Mouse (Mus musculus) cerebellum, adult 11-12 months (tissue): ENCODE measurements at regions not wholly inside any gene's neighbourhood (a gene's known extent, or its start where the extent isn't known, plus 50 kb on each side); places are given as distances from the start of the nearest gene placed in this dataset.

Experiments
- DNase-seq: peaks from one replicate; pipeline ENCODE4 v3.0.0; 2022

DNA sequence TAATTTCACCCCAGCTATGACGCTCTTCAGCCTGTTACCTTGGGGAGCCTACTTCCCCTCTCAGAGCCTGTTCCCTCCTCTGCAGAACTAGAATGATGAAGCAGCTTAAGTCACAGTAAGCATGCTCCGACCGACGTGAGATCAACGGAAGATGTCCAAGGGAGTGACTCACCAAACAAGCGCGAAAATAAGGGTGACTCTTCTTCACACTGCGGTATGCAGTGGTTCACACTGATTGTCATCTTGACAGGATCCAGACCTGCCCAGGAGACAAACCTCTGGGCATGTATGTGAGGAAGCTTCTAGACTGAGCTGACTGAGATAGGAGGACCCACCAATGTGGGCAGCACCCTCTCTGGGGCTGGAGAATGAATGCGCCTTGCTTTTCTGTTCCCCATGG lies 116.3 kb upstream of the Tpm1 start:
- DNase-seq = no peak

DNA sequence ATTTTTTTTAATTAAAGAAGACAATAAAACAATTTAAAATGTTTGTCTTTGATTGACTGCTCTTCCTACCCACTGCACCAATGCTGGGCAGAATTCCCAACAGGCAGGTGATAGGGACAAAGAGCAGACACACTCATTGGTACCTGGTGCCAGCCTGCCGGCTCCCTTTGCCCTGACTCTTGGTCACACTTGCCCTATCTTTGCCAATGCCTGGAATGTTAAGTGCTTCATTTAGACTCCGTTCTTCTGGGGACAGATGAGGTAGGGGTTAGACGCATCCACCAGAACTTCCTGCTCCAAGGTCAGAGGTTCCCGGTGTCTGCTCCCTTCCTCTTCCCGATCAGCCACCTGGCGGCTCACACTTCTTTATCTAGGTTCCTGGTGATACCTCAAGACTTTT lies 114.5 kb upstream of the Tpm1 start:
- DNase-seq = no peak

DNA sequence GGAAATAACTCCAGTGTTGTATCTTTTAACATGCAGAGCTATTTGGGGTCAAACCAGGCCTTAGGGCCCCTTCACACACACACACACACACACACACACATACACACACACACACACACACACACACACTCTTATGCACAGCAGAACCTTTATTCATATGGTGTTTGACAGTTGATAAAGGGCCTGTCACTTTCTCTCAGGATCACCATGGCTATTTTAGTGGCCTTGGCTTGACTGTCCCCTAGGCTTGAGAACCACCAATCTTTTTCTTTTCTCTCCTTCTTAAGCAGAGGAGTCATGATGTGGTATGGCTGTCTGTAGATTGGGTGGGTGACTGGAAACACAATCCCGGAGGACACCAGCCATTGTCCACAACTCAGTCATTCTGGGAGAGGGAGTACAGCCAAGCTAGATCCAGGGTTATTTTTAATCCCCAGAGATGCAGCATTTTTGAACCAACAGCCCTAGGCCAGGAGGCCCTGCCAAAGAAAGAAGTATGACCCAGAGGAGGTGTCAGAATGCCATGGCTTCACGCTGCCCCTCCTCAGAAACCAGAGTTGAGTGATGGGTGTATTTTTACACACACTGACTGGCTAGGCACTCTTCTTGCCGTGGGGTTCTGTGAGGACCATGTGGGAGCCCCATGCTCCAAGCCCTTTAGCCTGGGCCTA lies 111.7 kb upstream of the Tpm1 start:
- no peak for DNase-seq

DNA sequence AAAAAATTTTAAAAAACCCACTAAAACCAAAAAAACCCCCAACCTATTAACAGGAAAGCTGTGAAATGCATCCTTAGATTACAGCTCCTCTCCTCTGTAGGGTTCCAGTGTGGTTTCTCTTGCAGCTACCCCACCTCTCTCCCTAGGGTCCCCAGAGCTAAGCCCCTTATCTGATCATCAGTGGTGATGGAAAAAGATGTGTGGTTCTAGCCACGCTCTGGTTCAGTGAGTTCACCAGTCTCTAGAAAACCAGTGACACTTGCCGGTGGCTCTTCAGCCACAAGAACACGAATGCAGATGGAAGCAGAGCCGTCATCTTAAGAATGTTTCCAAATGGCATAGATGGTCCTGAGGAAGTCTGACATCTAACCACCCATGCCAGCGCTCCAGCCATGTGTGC lies 111.1 kb upstream of the Tpm1 start:
- no peak for DNase-seq

DNA sequence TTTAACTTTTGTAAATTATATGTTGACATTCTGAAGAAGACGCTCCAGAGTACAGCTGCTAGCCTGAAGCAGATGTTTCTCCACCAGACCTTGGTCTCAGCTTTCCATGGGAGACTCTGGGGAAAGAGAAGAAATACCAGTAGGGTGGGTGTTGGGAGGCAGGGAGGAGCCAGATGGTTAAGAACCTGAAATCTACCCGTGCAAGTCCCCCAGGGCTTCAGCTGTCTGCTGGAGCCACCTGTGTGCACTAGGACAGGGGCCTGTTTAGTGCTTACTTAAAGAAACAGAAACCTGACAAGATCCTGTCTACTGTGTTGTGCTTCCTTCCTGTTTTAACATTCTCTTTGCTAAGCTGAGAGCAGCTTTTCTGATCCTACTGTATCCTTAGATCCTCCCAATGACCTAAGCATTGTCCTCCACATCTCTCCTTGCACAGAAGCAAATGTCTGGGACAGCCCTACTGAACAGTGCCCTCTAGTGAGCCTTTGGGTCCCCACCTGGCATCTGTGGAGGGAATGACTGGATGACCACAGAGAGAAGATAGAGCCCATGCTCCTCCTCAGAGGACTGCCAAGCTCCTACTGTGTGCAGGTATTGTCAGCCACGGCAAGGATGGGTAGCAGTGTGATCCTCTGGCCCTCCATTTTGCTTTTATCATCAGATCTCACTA lies 107.5 kb upstream of the Tpm1 start:
- peak; percentile 11 for DNase-seq

DNA sequence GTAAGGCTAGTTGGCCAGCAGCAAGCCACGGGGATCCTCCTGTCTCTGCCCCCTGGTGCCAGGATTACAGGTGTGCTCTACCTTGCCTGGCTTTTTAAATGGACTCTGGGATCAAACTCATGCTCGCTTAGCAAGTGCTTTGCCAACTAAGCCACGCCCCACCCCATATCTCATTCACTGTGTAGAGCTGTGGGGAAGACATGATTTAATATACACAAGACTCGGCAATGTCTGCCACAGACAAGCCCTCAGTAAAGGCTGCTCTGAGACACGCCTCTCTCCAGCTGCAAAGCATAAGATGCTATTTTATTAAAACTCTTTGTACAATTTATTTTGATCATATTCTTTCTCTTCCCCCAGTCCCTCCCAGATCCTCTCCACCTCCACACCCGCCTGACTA lies 104.9 kb upstream of the Tpm1 start:
- no peak for DNase-seq

DNA sequence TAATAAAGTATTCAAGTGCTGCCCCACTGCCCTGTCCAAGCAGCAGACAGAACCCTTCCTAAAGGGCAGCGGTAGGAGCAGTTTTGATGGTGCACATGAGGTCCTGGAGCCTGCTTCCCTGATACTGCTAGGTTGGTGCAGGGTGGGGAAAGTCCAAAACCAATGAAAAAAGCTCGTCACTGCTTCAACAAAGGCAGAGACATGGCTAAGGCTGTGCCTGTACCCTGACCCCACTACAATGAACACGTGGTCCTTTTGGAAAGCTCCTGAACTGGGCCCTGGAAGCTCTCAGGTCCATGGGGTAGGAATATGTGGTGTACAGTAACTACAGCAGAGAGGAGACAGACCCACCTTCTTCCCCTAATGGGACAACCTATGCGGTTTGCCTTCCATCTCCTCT lies 104.1 kb upstream of the Tpm1 start:
- DNase-seq = no peak

DNA sequence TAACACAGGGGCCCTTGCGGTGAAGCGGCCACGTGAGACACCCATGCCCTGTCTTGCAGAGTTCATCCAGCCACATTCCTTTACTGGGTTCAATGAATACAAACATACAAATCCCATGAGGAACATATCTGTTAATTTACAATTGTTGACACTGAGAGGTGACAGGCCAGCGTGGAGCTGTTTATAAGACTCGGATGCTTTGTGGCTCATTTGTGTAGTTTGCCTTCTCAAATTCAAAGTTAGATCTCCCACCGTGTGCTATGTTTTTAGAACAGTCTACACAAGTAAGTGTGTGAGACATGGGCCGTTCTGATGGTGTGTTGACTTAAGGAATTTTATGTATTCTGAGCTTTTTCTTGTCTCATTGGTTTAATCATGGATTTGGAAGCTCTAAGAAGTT lies 98.5 kb upstream of the Tpm1 start:
- no peak for DNase-seq

DNA sequence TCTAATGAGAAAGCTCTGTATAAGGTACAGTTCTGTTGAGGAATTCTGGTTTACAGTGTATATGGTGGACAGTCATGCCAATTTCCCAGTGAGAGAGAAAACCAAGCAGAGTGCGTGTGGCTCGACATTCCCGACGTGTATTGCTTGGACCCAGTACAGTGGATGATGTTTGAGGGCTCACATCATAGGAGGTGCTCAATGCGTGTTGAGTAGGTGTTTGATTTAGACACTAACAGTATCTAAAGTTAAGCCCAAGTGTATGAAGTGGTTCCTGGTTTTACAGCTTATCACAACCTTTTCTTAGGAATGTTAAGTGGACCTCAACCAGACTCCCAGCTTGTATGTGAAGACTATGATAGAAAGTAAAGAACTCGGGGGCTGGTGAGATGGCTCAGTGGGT lies 96.2 kb upstream of the Tpm1 start:
- DNase-seq = no peak

DNA sequence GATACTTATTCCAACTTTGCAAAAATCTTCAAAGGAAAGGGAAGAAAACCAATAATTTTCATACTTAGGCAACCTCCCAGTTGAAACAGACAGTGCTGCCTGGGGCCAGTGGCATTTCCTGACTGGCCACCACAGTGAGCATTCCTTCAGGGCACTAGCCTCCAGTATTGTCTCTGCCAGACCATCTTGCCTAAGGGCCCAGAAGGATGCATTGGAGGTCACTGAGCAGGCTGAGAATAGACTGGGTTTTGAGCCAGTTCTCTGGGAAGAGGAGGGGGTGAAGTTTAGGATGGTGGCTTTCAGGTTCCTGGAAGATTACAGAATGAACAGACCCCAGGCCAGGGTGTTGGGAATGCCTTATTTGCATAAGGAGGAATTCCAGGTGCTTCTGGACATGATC lies 95.3 kb upstream of the Tpm1 start:
- no peak for DNase-seq

DNA sequence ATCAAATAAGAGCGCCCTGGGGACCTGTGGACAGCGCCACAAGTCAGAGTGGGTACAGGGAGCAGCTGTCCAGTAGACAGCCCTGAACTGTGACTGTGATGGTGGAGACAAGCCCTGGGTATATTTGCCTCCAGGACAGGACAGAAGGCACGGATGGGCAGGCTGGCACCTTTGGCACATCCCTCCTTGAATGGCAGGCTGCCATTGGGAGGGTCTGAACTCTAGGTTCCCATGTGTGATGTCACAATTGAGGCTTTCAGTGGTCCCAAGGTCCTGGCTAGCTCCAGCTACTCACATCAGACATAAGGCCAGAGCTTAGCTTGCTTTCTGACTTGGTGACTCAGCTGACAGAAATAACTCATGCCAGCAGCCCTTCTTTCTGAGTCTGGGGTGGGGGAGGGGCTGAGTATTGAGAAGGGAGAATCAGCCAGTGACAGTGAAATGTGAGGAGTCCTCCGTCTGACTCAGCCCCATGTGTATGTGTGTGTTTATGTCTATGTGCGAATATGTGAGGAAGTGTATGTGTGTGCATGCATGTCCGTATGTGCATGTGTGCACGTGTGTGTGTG lies 91.2 kb upstream of the Tpm1 start:
- DNase-seq = no peak

DNA sequence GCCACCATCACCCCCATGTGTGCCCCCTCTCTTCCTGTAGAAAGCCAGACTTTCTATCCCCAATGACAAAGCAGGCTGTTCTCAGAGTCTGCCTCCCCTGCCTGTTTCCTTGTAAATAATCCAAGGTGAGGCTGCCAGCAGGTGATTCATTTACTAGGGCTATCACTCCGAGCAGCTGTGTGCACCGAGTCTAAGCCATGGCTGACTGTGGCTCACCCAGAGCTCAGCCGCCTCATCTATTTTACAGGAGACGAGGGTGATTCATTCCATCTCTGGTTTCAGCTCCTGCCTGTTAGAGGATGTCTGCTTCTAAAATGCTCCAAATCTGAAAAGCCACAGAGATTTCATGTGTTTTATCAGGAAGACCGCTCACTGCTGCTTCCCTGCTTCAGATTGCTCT lies 88.5 kb upstream of the Tpm1 start:
- no peak for DNase-seq

DNA sequence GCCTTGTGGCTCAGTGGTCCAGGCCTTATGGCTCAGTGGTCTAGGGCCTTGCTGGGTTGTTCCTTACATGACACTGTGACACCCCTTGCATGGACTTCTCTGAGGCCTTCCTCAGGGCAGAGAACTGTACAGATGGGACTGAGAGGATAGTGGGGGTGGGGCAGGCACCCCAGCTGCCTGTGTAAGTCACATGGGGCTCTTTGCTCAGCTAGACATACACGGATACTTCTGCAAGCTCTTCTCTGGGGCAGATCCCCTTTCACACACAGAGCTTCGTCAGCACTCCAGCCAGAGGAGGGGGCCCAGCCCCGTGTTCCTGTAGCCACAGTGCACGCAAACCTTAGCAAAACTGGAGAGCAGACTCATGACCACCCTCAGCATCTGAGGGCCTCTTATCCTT lies 87.9 kb upstream of the Tpm1 start:
- no peak for DNase-seq

DNA sequence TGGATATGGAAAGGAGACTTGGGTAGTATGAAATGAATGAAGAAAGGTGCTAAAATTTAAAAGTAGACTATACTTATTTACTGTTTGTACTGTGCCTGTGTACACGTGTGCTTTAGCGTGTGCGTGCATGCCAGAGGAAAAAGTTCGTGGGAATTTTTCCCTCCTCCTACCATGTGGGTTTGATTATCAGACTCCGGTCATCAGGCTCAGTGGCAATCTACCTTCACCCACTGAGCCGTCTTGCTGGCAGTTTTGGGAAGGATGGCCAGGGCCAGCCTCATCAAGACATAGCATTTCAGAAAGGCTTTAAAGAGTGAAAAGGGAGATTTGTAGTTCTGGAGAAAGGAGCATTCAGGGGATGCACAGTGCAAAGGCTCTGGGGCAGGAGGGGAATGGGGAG lies 87.0 kb upstream of the Tpm1 start:
- DNase-seq = no peak

DNA sequence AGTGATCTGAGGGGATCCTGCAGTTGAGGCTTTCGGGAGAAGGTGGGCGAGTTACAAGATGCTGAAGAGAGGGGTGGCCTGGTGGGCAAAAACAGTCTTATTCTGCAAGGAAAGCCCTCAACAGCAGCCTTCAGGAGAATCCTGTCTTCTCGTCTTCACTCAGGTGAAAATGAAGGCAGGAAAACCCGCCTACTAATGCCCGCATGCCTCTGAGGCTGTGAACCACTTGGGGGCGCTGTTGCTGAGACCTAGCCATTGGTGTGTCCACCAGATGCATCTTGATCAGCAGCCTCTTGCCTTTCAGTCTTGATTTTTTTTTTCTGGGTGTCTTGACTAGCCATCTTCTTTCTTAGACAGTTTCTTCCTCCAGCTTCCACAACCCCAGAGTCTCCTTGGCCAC lies 85.2 kb upstream of the Tpm1 start:
- DNase-seq = no peak

DNA sequence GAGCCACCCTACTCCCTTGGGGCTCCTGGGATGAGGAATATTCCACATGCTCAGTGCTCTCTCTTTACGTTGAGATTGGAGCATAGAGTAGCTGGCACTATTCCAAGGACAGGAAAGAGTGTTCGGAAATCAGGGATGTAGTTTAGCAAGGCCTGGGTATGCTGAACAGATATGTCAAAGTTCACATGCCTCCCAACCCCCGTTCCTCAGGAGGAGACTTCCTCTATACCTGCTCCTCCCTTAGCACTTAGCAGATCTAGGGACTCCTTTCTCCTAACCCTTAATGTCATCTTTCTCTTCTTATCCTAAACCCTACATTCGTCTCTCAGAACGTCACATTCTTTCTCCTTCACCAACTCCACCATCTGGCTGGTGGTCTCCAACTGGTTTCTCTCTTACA lies 83.2 kb upstream of the Tpm1 start:
- DNase-seq = no peak

DNA sequence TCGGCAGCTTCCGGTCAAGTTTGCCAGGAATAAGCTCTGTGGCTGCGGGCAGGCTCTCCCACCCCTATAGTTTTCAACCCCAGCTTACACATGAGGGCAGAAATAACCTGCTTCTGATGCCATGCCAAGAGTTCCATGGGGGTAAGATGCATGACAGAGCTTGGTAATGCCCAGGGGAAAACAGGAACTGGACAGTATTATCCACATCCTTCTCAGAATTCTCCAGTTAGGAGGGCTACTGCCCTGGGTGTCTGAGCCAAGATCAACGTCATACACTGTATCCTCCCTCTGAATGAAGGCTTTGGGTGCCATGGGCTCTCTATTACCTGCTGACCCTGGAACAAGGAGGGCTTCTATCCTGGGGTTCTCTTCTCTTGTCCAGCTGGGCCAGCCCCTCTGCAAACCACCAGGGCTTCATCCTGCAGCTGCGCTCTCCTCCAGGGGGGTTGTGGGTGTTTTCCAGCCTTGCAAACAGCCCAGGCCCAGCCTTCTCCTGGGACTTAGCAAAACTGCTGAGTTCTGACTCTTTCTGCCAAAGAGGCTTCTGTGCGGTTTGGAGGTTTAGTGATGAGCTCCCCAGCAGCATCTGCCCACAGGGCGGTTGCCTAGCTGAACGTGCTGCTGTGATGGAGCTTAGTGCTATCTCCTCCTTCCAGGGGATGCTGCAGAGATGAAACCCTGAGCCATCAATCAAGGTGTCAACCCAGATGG lies 81.7 kb upstream of the Tpm1 start:
- no peak for DNase-seq

DNA sequence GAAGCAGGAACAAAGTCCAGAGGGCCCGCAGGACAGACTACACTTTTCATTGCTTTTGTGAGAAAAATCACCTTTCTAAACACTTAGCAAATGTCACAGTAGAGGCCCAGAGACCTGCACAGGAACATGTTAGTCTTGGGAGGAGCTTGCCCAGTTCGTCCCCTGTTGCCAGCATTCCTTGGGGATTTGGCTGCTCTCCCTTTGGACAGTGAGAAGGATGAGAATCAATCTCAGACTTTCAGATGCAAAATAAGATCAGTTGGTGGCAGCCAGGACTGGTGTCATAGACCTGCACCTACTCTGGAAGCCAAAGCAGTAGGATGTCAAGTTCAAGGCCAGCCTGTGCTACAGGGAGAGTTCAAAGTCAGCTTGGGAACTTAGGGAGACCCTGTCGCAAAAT lies 80.7 kb upstream of the Tpm1 start:
- no peak for DNase-seq

DNA sequence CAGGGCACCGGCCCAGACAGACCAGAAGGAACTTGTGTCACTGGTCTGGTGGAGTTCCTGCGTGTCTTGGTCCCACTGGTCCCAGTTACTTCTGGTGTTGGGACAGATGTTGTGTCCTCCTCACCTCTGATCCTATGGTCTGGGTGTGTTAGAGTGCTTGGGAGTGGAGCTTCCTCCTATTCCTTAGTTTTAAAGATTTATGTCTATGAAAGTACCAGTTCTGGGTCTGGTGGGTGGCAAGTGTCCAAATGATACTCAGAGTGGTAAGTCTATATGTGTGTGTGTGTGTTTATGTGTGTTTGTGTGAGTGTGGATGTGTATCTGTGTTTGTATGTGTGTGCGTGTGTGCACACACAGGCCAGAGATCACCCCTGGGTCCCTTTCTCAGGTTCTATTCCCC lies 79.9 kb upstream of the Tpm1 start:
- no peak for DNase-seq

DNA sequence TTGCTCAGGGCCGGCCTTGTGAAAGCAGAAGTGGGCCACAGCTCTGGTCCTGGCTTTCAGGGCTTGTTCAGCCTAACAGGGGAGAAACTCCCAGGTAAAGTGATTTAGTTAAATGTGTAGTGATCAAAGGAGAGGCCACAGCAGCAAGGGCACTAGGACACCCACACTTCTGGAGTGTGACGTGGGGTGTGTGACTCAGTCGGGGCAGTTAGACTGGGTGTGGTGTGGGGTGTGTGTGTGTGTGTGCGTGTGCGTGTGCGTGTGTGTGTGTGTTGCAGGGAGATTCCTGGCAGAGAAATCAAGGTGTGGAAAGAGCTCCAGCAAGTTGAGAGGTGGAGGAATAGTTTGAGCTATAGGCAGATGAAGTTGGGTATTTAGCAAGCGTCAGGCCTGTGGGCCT lies 72.5 kb upstream of the Tpm1 start:
- no peak for DNase-seq

DNA sequence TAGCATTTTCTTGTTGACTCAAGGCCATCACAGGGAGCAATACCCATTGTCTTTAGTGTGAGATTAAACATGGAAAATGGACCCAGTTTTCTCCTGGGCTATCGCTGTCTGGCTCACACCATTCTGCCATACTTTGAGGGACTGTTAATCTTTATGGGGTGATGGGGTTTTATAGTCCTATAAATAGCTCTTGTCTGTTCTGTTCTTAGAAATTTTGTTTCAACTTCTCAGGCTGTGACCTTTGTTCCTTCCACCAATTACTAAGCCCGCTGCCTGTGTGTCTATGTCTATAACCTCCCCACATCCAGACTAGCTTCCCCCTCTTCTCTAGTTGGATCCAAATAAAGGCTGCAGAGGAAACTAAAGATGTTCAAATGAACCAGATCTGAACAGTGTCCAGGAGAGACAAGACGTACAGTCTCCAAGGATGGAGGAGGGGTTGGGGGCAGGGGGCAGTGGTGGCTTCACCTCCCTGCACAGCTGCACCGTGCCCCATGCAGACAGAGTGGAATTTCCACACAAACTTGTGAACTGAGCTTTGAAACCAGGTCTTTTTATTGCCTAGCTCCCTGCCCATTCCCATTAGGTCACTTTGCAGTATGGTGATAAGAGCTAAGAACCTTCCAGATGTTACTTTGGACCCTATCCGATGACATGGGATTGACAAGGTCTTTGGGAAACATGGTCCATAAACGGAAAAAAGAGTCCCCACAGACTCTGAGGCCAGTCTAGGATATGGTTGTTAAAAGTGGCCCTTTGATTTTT lies 69.9 kb upstream of the Tpm1 start:
- no peak for DNase-seq

DNA sequence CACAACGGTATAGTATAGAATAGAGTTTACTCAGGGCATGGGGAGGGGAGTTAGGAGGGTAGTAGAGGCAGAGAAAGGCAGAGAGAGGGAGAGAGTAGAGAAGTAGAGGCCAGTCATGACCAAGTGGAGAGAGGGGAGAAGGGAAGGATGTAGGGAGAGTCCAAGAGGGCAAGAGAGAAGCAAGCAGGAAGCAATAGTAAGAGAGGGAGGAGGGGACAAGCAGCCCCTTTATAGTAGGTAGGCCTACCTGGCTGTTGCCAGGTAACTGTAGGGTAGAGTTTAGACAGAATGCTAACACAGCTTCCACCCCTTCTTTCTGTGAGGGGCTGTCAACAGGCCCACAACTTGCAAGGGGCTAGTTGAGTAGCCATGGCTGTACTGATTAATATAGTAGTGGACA lies 69.2 kb upstream of the Tpm1 start:
- no peak for DNase-seq

DNA sequence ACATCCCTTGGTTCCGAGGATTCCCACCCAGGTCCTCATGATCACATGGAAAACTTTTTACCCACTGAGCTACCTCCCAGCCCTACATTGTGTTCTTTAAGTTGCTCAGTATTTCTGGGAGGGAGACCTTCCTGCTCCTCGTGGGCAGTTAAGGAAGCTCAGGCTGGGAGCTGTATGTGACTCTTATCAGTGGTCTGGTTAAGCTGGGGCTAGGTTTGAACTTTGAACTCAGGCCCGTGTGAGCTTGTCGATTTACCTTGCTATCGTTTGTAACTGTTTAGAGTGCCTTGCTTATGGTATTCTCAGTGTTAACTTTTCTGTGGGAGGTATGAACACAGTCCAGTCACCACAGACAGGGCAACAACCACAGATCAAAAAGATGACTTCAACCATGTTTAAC lies 68.4 kb upstream of the Tpm1 start:
- no peak for DNase-seq

DNA sequence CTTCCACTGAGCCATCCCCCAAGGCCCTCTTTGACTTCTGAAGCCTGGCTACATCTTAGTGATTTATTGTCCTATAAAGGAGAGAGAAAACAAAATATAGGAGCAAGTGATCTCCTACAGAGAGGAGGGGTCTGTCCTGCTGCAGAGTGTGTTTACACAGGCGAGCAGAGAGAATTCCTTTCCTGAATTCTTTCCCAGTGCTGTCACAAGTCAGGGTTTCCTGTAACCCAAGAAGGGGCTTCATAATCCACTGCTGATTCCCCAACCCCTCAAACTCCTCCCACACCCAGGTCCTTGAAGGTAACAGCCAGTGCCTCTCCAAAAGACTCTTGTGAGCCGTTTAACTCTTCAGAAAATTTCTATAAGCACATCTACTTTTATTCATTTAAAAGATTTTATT lies 66.8 kb upstream of the Tpm1 start:
- no peak for DNase-seq
